Mouse (Mus musculus): Measurements from ENCODE around the gene Cenpm. TPM values are rescaled to one million over a fixed set of nuclear protein-coding genes. Genes with fewer than 3 reads are reported as not detected.

Cenpm gene
- polyA plus RNA-seq, 1 experiment from 2014 or later: 86.0 TPM

GRCm38 (mm10) chr15:82231591-82232378, 12.8 kb downstream of the Cenpm start:
- Histone ChIP-seq H3K9me3 (replicated peaks) (no peaks in the 10 kb centered on the region), H3K27me3 (ENCODE audit: low read depth, poor library complexity, severe bottlenecking) (no peaks in the 10 kb centered on the region), H3K36me3 (peaks cover 20% of the 10 kb centered on the region), H3K27ac (peak overlapping the region; percentile 4; the same call in 1 of the 2 replicates), H3K4me3 (no peak overlapping the region), H3K4me1 (peaks cover 14% of the 10 kb centered on the region)
- DNase-seq (ENCODE audit: low spot score): no peak
- WGBS: 72% methylated on average over 11 of the region's 11 CpGs

GRCm38 (mm10) chr15:82231100-82231499, 13.4 kb downstream of the Cenpm start:
- no peak for DNase-seq (ENCODE audit: low spot score)
- Histone ChIP-seq H3K4me1 (peaks cover 14% of the 10 kb centered on the region), H3K4me3 (no peak overlapping the region), H3K9me3 (replicated peaks) (no peaks in the 10 kb centered on the region), H3K27me3 (ENCODE audit: low read depth, poor library complexity, severe bottlenecking) (peaks cover 1% of the 10 kb centered on the region; the same call in 1 of the 2 replicates), H3K27ac (no peak overlapping the region), H3K36me3 (peaks cover 20% of the 10 kb centered on the region)
- WGBS: 87% methylated on average over 4 of the region's 4 CpGs

GRCm38 (mm10) chr15:82230098-82230611, 14.4 kb downstream of the Cenpm start:
- Histone ChIP-seq H3K9me3 (replicated peaks) (no peaks in the 10 kb centered on the region), H3K4me3 (no peak overlapping the region), H3K4me1 (peaks cover 18% of the 10 kb centered on the region), H3K27ac (peak overlapping the region; percentile 12), H3K27me3 (ENCODE audit: low read depth, poor library complexity, severe bottlenecking) (peaks cover 11% of the 10 kb centered on the region), H3K36me3 (peaks cover 20% of the 10 kb centered on the region)
- no peak for DNase-seq (ENCODE audit: low spot score)
- WGBS: 81% methylated on average over 6 of the region's 6 CpGs

- Histone ChIP-seq H3K9me3 (replicated peaks) (no peaks in the 10 kb centered on the region), H3K4me1 (peaks cover 21% of the 10 kb centered on the region), H3K27me3 (ENCODE audit: low read depth, poor library complexity, severe bottlenecking) (peaks cover 16% of the 10 kb centered on the region), H3K36me3 (peaks cover 17% of the 10 kb centered on the region), H3K27ac (peak overlapping the region; percentile 12), H3K4me3 (no peak overlapping the region)
- no peak for DNase-seq (ENCODE audit: low spot score)
- 45% methylated on average over 11 of the region's 11 CpGs for WGBS
Observed at GRCm38 (mm10) chr15:82229542-82230045, 15.0 kb downstream of the Cenpm start.

GRCm38 (mm10) chr15:82225769-82226168, 18.8 kb downstream of the Cenpm start:
- peaks cover 50% of the 10 kb centered on the region for H3K27me3 ChIP-seq (ENCODE audit: low read depth, poor library complexity, severe bottlenecking)
- no peak overlapping the region for H3K4me3 ChIP-seq
- DNase-seq (ENCODE audit: low spot score): no peak
- H3K27ac ChIP-seq: no peak overlapping the region
- 89% methylated on average over 5 of the region's 5 CpGs for WGBS
- H3K36me3 ChIP-seq: no peaks in the 10 kb centered on the region
- peaks cover 38% of the 10 kb centered on the region for H3K4me1 ChIP-seq
- H3K9me3 ChIP-seq (replicated peaks): no peaks in the 10 kb centered on the region

- Histone ChIP-seq H3K27me3 (ENCODE audit: low read depth, poor library complexity, severe bottlenecking) (peaks cover 58% of the 10 kb centered on the region), H3K27ac (peak overlapping the region; percentile 53), H3K9me3 (replicated peaks) (no peaks in the 10 kb centered on the region), H3K4me1 (peaks cover 29% of the 10 kb centered on the region), H3K36me3 (no peaks in the 10 kb centered on the region), H3K4me3 (peak overlapping the region; percentile 47)
- no peak for DNase-seq (ENCODE audit: low spot score)
- 37% methylated on average over 7 of the region's 7 CpGs for WGBS
Observed at GRCm38 (mm10) chr15:82224602-82225215, 19.8 kb downstream of the Cenpm start.

GRCm38 (mm10) chr15:82223657-82224601, 20.6 kb downstream of the Cenpm start, which contains the start of gene Tnfrsf13c:
TSS of gene Tnfrsf13c (minus strand) at chr15:82224369.
- Histone ChIP-seq H3K36me3 (no peaks in the 10 kb centered on the region), H3K27me3 (ENCODE audit: low read depth, poor library complexity, severe bottlenecking) (peaks cover 66% of the 10 kb centered on the region), H3K4me3 (peak within 1 kb of the TSS; percentile 47), H3K4me1 (peaks cover 27% of the 10 kb centered on the region), H3K27ac (peak within 1 kb of the TSS; percentile 53), H3K9me3 (replicated peaks) (no peaks in the 10 kb centered on the region)
- 1% methylated on average over 44 of the region's 44 CpGs for WGBS
- no peak for DNase-seq (ENCODE audit: low spot score)

- 36% methylated on average over 7 of the region's 7 CpGs for WGBS
- no peak overlapping the region for H3K27ac ChIP-seq
Observed at GRCm38 (mm10) chr15:82223251-82223650, 21.3 kb downstream of the Cenpm start.

GRCm38 (mm10) chr15:82221104-82221860, 23.3 kb downstream of the Cenpm start:
- Histone ChIP-seq H3K27me3 (ENCODE audit: low read depth, poor library complexity, severe bottlenecking) (peaks cover 90% of the 10 kb centered on the region), H3K4me3 (no peak overlapping the region), H3K27ac (no peak overlapping the region), H3K4me1 (peaks cover 37% of the 10 kb centered on the region), H3K36me3 (no peaks in the 10 kb centered on the region), H3K9me3 (replicated peaks) (no peaks in the 10 kb centered on the region)
- no peak for DNase-seq (ENCODE audit: low spot score)
- WGBS: 73% methylated on average over 14 of the region's 14 CpGs

More at GRCm38 (mm10) chr15:82223251-82223650, 21.3 kb downstream of the Cenpm start:
- Histone ChIP-seq H3K4me1 (peaks cover 30% of the 10 kb centered on the region), H3K36me3 (no peaks in the 10 kb centered on the region), H3K27me3 (ENCODE audit: low read depth, poor library complexity, severe bottlenecking) (peaks cover 71% of the 10 kb centered on the region), H3K4me3 (peak overlapping the region; percentile 47), H3K9me3 (replicated peaks) (no peaks in the 10 kb centered on the region)
- DNase-seq (ENCODE audit: low spot score): no peak

- Histone ChIP-seq H3K4me3 (no peak overlapping the region), H3K9me3 (replicated peaks) (no peaks in the 10 kb centered on the region), H3K27me3 (ENCODE audit: low read depth, poor library complexity, severe bottlenecking) (peaks cover 91% of the 10 kb centered on the region), H3K36me3 (no peaks in the 10 kb centered on the region), H3K4me1 (peaks cover 39% of the 10 kb centered on the region), H3K27ac (no peak overlapping the region)
- WGBS: 76% methylated on average over 11 of the region's 12 CpGs
- no peak for DNase-seq (ENCODE audit: low spot score)
Observed at GRCm38 (mm10) chr15:82220003-82220675, 24.4 kb downstream of the Cenpm start.

Data from limb, embryonic 10.5 days (tissue).